In the genomic region with DNA sequence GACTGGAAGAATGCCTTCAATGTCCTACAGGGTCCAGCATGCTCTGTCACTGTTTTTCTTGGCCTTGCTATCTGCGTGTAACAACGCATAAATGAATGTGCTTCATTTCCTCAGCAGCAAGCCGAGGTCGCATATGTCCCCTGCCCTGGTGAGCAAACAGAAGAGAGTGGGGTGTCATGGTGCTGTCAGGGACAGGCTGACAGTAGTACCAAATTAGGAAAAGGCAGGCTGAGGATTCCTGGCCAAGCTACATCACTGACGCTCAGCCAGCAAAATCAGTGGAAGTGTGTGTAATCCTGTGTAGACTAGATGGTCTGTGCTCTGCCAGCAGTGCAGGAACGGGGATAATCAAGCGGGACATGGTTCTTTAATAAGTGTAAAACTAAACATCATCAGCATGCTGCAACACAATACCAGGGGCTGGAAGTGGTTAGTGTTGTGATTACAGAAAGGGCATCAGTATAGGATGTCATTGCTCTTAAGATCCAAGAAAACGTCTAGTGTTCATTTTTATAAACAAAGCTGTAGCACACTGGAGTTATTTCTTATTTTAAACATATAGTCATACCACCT, we compare ENCODE assay signal across 14 mouse cellular contexts.
DNase-seq lines count a peak whose midpoint lies in the region; ATAC-seq and TF ChIP-seq lines count a peak whose summit lies in the region.
"Had no signal": no experiment of that assay in that cellular context is flagged by ENCODE, and none has a peak within 500 bp of the region (broad histone marks: within the 10 kb centered on the region; RNA-seq: fewer than 3 reads in every experiment).

No protein-coding gene starts in this region.

- H3K9ac ChIP-seq in kidney, embryonic 14.5 days (ENCODE audit: low read depth, low read length): no peak overlapping the region
- H3K9ac ChIP-seq in hindbrain, embryonic 11.5 days (ENCODE audit: low read depth, low read length): no peak overlapping the region

- no peaks in the 10 kb centered on the region for H3K4me1 ChIP-seq in kidney, embryonic 14.5 days (ENCODE audit: control insufficient read depth, insufficient read depth, low read length)
- H3K4me1 ChIP-seq in hindbrain, embryonic 11.5 days (replicated peaks; ENCODE audit: control insufficient read depth, insufficient read depth, low read length): no peaks in the 10 kb centered on the region

- no peak overlapping the region for H3K4me2 ChIP-seq in kidney, embryonic 14.5 days (replicated peaks; ENCODE audit: low read depth, low read length)
- no peak overlapping the region for H3K4me2 ChIP-seq in hindbrain, embryonic 11.5 days (replicated peaks; ENCODE audit: low read depth, low read length)

- DNase-seq in cerebellum, adult 9-10 months: no peak
- DNase-seq in kidney, postnatal 10 days: peak; percentile 20
- DNase-seq in brain, embryonic 14.5 days (ENCODE audit: low read depth): peak; percentile 20
- DNase-seq in heart, postnatal 4 days: peak; percentile 5
- DNase-seq in hindbrain, embryonic 11.5 days (ENCODE audit: low spot score): no peak
- DNase-seq in adrenal gland, postnatal 36 days: no peak
- DNase-seq: kidney, adult 9 months; layer of hippocampus, adult 9-11 months; midbrain, embryonic 14.5 days had no signal

- H3K9me3 ChIP-seq in kidney, embryonic 14.5 days (ENCODE audit: control insufficient read depth, low read length): no peaks in the 10 kb centered on the region
- no peaks in the 10 kb centered on the region for H3K9me3 ChIP-seq in hindbrain, embryonic 11.5 days (ENCODE audit: control insufficient read depth, low read length)

- no peak overlapping the region for H3K4me3 ChIP-seq in kidney, embryonic 14.5 days (ENCODE audit: low read length)
- H3K4me3 ChIP-seq in hindbrain, embryonic 11.5 days (ENCODE audit: low read depth, low read length): no peak overlapping the region

- H3K27me3 ChIP-seq in kidney, embryonic 14.5 days (ENCODE audit: control insufficient read depth, insufficient read depth, low read length): no peaks in the 10 kb centered on the region
- no peaks in the 10 kb centered on the region for H3K27me3 ChIP-seq in hindbrain, embryonic 11.5 days (ENCODE audit: control insufficient read depth, insufficient read depth, low read length)
- H3K27me3 ChIP-seq: CH12.LX, Patski had no signal

- WGBS in kidney, embryonic 14.5 days: 60% methylated on average over 8 of the region's 8 CpGs
- 74% methylated on average over 8 of the region's 8 CpGs for WGBS in hindbrain, embryonic 11.5 days

- no peak for TF ChIP-seq POLR2A in brain, embryonic 14.5 days (IDR thresholded peaks at IDR 0.05; ENCODE audit: borderline replicate concordance, extremely low read depth, insufficient read depth, insufficient read length, poor library complexity, severe bottlenecking)

- H3K27ac ChIP-seq in kidney, embryonic 14.5 days (ENCODE audit: low read depth, low read length): no peak overlapping the region
- no peak overlapping the region for H3K27ac ChIP-seq in hindbrain, embryonic 11.5 days (ENCODE audit: low read depth, low read length)

- ATAC-seq in cerebellum, adult (ENCODE audit: insufficient number of reproducible peaks, low FRiP score, low TSS enrichment): peak; percentile 52; the same call in 1 of the 2 replicates
- ATAC-seq in kidney, embryonic 14.5 days (ENCODE audit: low FRiP score, low TSS enrichment): no peak
- ATAC-seq in hindbrain, embryonic 11.5 days (ENCODE audit: low FRiP score): no peak
- ATAC-seq: hindbrain, embryonic 16.5 days; Patski had no signal

- no peak for TF ChIP-seq CTCF in brain, embryonic 14.5 days (IDR thresholded peaks at IDR 0.05; ENCODE audit: borderline replicate concordance, extremely low read depth, insufficient read depth, insufficient read length)

- no peaks in the 10 kb centered on the region for H3K36me3 ChIP-seq in kidney, embryonic 14.5 days (ENCODE audit: control insufficient read depth, insufficient read depth, low read length)
- no peaks in the 10 kb centered on the region for H3K36me3 ChIP-seq in hindbrain, embryonic 11.5 days (ENCODE audit: control insufficient read depth, insufficient read depth, low read length)

Comparison
In these comparisons a context has a peak if more than half of its experiments do, and no peak if none do; other contexts are left out.
1. DNase-seq: peak in kidney, postnatal 10 days (single experiment), brain, embryonic 14.5 days (single experiment) and heart, postnatal 4 days (single experiment); none in cerebellum, adult 9-10 months (single experiment), hindbrain, embryonic 11.5 days (single experiment) and adrenal gland, postnatal 36 days (0 of 2).